Mouse (Mus musculus): ENCODE data around the gene B4galt7. TPM values are rescaled to one million over a fixed set of nuclear protein-coding genes. Genes with fewer than 3 reads are reported as not detected.
"Not testable (repeated sequence)": the region's sequence is repeated elsewhere in the genome, so short reads cannot be mapped to it uniquely, and the experiment has no call there.

The B4galt7 gene
- polyA plus RNA-seq (2015; fragmentation: Nextera tagmentation; extraction: Ambion mirVana), result 42.7 and 46.1 TPM in 2 replicates

- peaks cover 21% of the 10 kb centered on the region for H3K4me1 ChIP-seq (ENCODE audit: control insufficient read depth, insufficient read depth, low read length)
- no peaks in the 10 kb centered on the region for H3K9me3 ChIP-seq (replicated peaks; ENCODE audit: control insufficient read depth, low read length, poor library complexity, severe bottlenecking)
- peak within 1 kb of the TSS; percentile 94 for H3K9ac ChIP-seq (ENCODE audit: low read depth, low read length)
- peak within 1 kb of the TSS; percentile 76 for H3K4me2 ChIP-seq (ENCODE audit: low read length)
- peak within 1 kb of the TSS; percentile 95 for H3K4me3 ChIP-seq (ENCODE audit: low read depth, low read length)
- ATAC-seq, result peak; percentile 90
- peak within 1 kb of the TSS; percentile 81 for H3K27ac ChIP-seq (ENCODE audit: low read length)
- WGBS, result 9% methylated on average over 45 of the region's 51 CpGs
- no peaks in the 10 kb centered on the region for H3K27me3 ChIP-seq (ENCODE audit: control insufficient read depth, insufficient read depth, low read depth, low read length)
- H3K36me3 ChIP-seq (ENCODE audit: control insufficient read depth, insufficient read depth, low read length), result peaks cover 22% of the 10 kb centered on the region
These were observed at the start of gene B4galt7 for GRCm38 (mm10) chr13:55599566-55600540. Gene B4galt7, plus strand, starts transcription at chr13:55599896.

- H3K9ac ChIP-seq (ENCODE audit: low read depth, low read length), result no peak overlapping the region
- 95% methylated on average over 9 of the region's 9 CpGs for WGBS
- H3K9me3 ChIP-seq (replicated peaks; ENCODE audit: control insufficient read depth, low read length, poor library complexity, severe bottlenecking), result no peaks in the 10 kb centered on the region
- H3K27me3 ChIP-seq (ENCODE audit: control insufficient read depth, insufficient read depth, low read depth, low read length), result no peaks in the 10 kb centered on the region
- H3K4me3 ChIP-seq (ENCODE audit: low read depth, low read length), result no peak overlapping the region
- H3K4me1 ChIP-seq (ENCODE audit: control insufficient read depth, insufficient read depth, low read length), result no peaks in the 10 kb centered on the region
- peaks cover 14% of the 10 kb centered on the region for H3K36me3 ChIP-seq (ENCODE audit: control insufficient read depth, insufficient read depth, low read length)
- ATAC-seq, result no peak
- H3K27ac ChIP-seq (ENCODE audit: low read length), result no peak overlapping the region
- no peak overlapping the region for H3K4me2 ChIP-seq (ENCODE audit: low read length)
These were observed 43.8 kb upstream of the B4galt7 start for GRCm38 (mm10) chr13:55555921-55556320.

DNA sequence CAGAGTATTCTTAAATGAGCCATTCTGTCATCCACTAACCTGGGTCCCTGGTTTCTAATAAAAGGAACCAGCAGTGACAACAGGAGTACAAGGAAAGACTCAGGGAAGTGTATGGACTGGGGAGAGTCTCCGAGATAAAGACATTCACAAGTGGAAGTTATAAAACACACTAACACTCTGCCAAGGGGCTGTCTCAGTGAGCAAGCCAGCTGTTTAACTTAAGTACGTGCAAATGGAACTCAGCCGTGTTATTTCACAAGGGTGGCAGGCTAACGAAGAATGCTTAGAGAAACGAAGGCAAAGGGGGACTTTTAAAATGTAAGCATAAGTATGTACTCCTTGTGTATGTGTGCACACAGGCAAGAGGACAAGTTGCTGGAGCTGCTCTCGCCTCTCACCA is 42.2 kb upstream of the B4galt7 start:
- H3K4me1 ChIP-seq (ENCODE audit: control insufficient read depth, insufficient read depth, low read length), result no peaks in the 10 kb centered on the region
- no peak overlapping the region for H3K9ac ChIP-seq (ENCODE audit: low read depth, low read length)
- no peaks in the 10 kb centered on the region for H3K9me3 ChIP-seq (replicated peaks; ENCODE audit: control insufficient read depth, low read length, poor library complexity, severe bottlenecking)
- H3K4me2 ChIP-seq (ENCODE audit: low read length), result no peak overlapping the region
- no peak for ATAC-seq
- H3K27ac ChIP-seq (ENCODE audit: low read length), result no peak overlapping the region
- H3K27me3 ChIP-seq (ENCODE audit: control insufficient read depth, insufficient read depth, low read depth, low read length), result no peaks in the 10 kb centered on the region
- H3K4me3 ChIP-seq (ENCODE audit: low read depth, low read length), result no peak overlapping the region
- peaks cover 14% of the 10 kb centered on the region for H3K36me3 ChIP-seq (ENCODE audit: control insufficient read depth, insufficient read depth, low read length)
- 92% methylated on average over 6 of the region's 6 CpGs for WGBS

DNA sequence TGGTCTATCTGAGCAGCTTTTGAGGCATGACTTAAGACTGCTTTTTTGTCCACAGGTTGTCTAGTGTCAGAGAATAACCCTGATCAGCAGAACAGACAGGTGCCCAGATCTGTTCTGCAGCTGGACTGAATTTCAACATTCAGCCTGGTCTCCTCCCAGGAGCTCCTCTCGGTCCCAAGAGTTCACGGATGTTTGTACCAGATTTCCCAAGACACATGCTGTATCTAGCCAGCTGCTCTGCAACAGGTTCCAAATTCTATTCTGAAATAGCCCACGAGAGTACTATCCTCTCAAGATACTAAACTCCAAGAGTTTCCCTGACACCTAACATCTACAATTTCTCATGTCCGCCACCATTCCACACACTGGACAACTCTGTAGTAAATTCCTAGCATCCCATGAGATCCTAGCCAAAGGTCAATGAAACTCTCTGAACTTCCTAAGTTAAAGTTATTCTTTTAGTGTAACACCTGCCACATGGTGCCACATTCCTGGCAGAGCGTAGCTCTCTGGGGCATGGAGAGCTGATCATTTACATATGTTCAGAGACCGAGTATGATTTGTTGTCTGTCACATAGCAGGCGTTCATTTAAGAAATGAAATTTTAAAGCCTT is 36.3 kb upstream of the B4galt7 start:
- Histone ChIP-seq H3K4me1 (ENCODE audit: control insufficient read depth, insufficient read depth, low read length) (peaks cover 3% of the 10 kb centered on the region; the same call in 1 of the 2 replicates), H3K4me2 (ENCODE audit: low read length) (no peak overlapping the region), H3K4me3 (ENCODE audit: low read depth, low read length) (no peak overlapping the region), H3K27ac (ENCODE audit: low read length) (no peak overlapping the region), H3K27me3 (ENCODE audit: control insufficient read depth, insufficient read depth, low read depth, low read length) (no peaks in the 10 kb centered on the region), H3K36me3 (ENCODE audit: control insufficient read depth, insufficient read depth, low read length) (no peaks in the 10 kb centered on the region), H3K9me3 (replicated peaks; ENCODE audit: control insufficient read depth, low read length, poor library complexity, severe bottlenecking) (no peaks in the 10 kb centered on the region), H3K9ac (ENCODE audit: low read depth, low read length) (no peak overlapping the region)
- WGBS, result 87% methylated on average over 7 of the region's 7 CpGs
- no peak for ATAC-seq

- WGBS, result 84% methylated on average over 6 of the region's 6 CpGs
These were observed 32.7 kb upstream of the B4galt7 start for GRCm38 (mm10) chr13:55567001-55567400.

GRCm38 (mm10) chr13:55567949-55568348 is 31.7 kb upstream of the B4galt7 start:
- no peak for ATAC-seq
- H3K9me3 ChIP-seq (replicated peaks; ENCODE audit: control insufficient read depth, low read length, poor library complexity, severe bottlenecking), result no peaks in the 10 kb centered on the region
- no peak overlapping the region for H3K4me3 ChIP-seq (ENCODE audit: low read depth, low read length)
- peaks cover 18% of the 10 kb centered on the region for H3K4me1 ChIP-seq (ENCODE audit: control insufficient read depth, insufficient read depth, low read length)
- H3K27me3 ChIP-seq (ENCODE audit: control insufficient read depth, insufficient read depth, low read depth, low read length), result no peaks in the 10 kb centered on the region
- no peak overlapping the region for H3K4me2 ChIP-seq (ENCODE audit: low read length)
- no peak overlapping the region for H3K27ac ChIP-seq (ENCODE audit: low read length)
- no peaks in the 10 kb centered on the region for H3K36me3 ChIP-seq (ENCODE audit: control insufficient read depth, insufficient read depth, low read length)
- no peak overlapping the region for H3K9ac ChIP-seq (ENCODE audit: low read depth, low read length)
- 81% methylated on average over 2 of the region's 2 CpGs for WGBS

More at GRCm38 (mm10) chr13:55567001-55567400, 32.7 kb upstream of the B4galt7 start:
- no peak for ATAC-seq
- no peaks in the 10 kb centered on the region for H3K9me3 ChIP-seq (replicated peaks; ENCODE audit: control insufficient read depth, low read length, poor library complexity, severe bottlenecking)
- no peaks in the 10 kb centered on the region for H3K36me3 ChIP-seq (ENCODE audit: control insufficient read depth, insufficient read depth, low read length)
- H3K4me3 ChIP-seq (ENCODE audit: low read depth, low read length), result no peak overlapping the region
- no peak overlapping the region for H3K9ac ChIP-seq (ENCODE audit: low read depth, low read length)
- no peaks in the 10 kb centered on the region for H3K27me3 ChIP-seq (ENCODE audit: control insufficient read depth, insufficient read depth, low read depth, low read length)
- no peak overlapping the region for H3K27ac ChIP-seq (ENCODE audit: low read length)
- no peak overlapping the region for H3K4me2 ChIP-seq (ENCODE audit: low read length)
- peaks cover 13% of the 10 kb centered on the region for H3K4me1 ChIP-seq (ENCODE audit: control insufficient read depth, insufficient read depth, low read length)

- peaks cover 18% of the 10 kb centered on the region for H3K4me1 ChIP-seq (ENCODE audit: control insufficient read depth, insufficient read depth, low read length)
- H3K4me2 ChIP-seq (ENCODE audit: low read length); H3K9me3 ChIP-seq (replicated peaks; ENCODE audit: control insufficient read depth, low read length, poor library complexity, severe bottlenecking); H3K36me3 ChIP-seq (ENCODE audit: control insufficient read depth, insufficient read depth, low read length); H3K27ac ChIP-seq (ENCODE audit: low read length); H3K9ac ChIP-seq (ENCODE audit: low read depth, low read length); ATAC-seq; H3K4me3 ChIP-seq (ENCODE audit: low read depth, low read length); H3K27me3 ChIP-seq (ENCODE audit: control insufficient read depth, insufficient read depth, low read depth, low read length): not testable (repeated sequence)
- 91% methylated on average over 4 of the region's 4 CpGs for WGBS
These were observed 31.2 kb upstream of the B4galt7 start for GRCm38 (mm10) chr13:55568524-55568923.

GRCm38 (mm10) chr13:55569726-55570285 is 29.9 kb upstream of the B4galt7 start:
- 3% methylated on average over 16 of the region's 16 CpGs for WGBS
- no peaks in the 10 kb centered on the region for H3K27me3 ChIP-seq (ENCODE audit: control insufficient read depth, insufficient read depth, low read depth, low read length)
- ATAC-seq, result peak; percentile 18; the same call in 1 of the 2 replicates

More at GRCm38 (mm10) chr13:55569726-55570285, 29.9 kb upstream of the B4galt7 start:
- peaks cover 18% of the 10 kb centered on the region for H3K4me1 ChIP-seq (ENCODE audit: control insufficient read depth, insufficient read depth, low read length)
- H3K4me3 ChIP-seq (ENCODE audit: low read depth, low read length), result peak overlapping the region; percentile 77
- H3K9ac ChIP-seq (ENCODE audit: low read depth, low read length), result peak overlapping the region; percentile 80
- H3K9me3 ChIP-seq (replicated peaks; ENCODE audit: control insufficient read depth, low read length, poor library complexity, severe bottlenecking), result no peaks in the 10 kb centered on the region
- H3K4me2 ChIP-seq (ENCODE audit: low read length), result peak overlapping the region; percentile 95
- no peaks in the 10 kb centered on the region for H3K36me3 ChIP-seq (ENCODE audit: control insufficient read depth, insufficient read depth, low read length)
- peak overlapping the region; percentile 93 for H3K27ac ChIP-seq (ENCODE audit: low read length)
